In the genomic region with DNA sequence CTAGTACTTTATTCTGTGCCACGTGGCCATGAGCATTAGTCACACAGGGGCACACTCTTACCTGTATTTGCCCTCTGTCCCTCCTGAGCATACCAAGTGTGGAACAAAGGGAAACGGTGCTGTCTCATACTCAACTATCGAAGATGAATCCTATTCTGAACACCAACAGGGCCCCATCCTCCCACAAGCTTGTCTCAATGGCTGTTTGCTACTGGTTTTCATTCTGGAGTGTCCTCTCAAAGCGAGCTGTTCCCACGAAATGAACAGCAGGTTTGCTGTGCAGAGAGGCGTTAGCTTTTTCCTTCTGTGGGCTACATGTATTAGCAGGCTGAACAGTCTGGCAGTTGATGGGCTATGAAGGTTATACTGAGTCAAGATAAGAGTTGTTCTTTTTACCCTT, we compare ENCODE assay signal across 26 mouse cellular contexts. TPM values are rescaled to one million over a fixed set of nuclear protein-coding genes. Genes with fewer than 3 reads are reported as not detected.
DNase-seq lines count a peak whose midpoint lies in the region; ATAC-seq and TF ChIP-seq lines count a peak whose summit lies in the region.
"Had no signal": no experiment of that assay in that cellular context is flagged by ENCODE, and none has a peak within 500 bp of the region (broad histone marks: within the 10 kb centered on the region; RNA-seq: fewer than 3 reads in every experiment).

No protein-coding gene starts in this region.

- no peak overlapping the region for H3K9ac ChIP-seq in forebrain, embryonic 12.5 days
- H3K9ac ChIP-seq: forebrain, embryonic 15.5 days; liver, embryonic 15.5 days; lung, embryonic 15.5 days; midbrain, embryonic 15.5 days had no signal

- H3K27ac ChIP-seq in forebrain, embryonic 12.5 days: 0 out of 2 replicates have a peak overlapping the region, but pooled peaks have one; percentile 25
- no peak overlapping the region for H3K27ac ChIP-seq in forebrain, embryonic 10.5 days
- H3K27ac ChIP-seq: forebrain, embryonic 15.5 days; liver, embryonic 15.5 days; lung, embryonic 15.5 days; midbrain, embryonic 10.5 days; midbrain, embryonic 15.5 days had no signal

- H3K4me2 ChIP-seq in forebrain, embryonic 12.5 days: no peak overlapping the region
- H3K4me2 ChIP-seq in myocyte (ENCODE audit: low read depth): no peak overlapping the region
- H3K4me2 ChIP-seq: forebrain, embryonic 15.5 days; liver, embryonic 15.5 days; lung, embryonic 15.5 days; midbrain, embryonic 15.5 days had no signal

- H3K79me2 ChIP-seq in myocyte (ENCODE audit: control insufficient read depth, insufficient read depth): no peaks in the 10 kb centered on the region

- H3K4me3 ChIP-seq in forebrain, embryonic 12.5 days (replicated peaks): no peak overlapping the region
- H3K4me3 ChIP-seq in forebrain, embryonic 10.5 days: no peak overlapping the region
- H3K4me3 ChIP-seq in myocyte: no peak overlapping the region
- H3K4me3 ChIP-seq: forebrain, embryonic 15.5 days; liver, embryonic 15.5 days; lung, embryonic 15.5 days; midbrain, embryonic 10.5 days; midbrain, embryonic 15.5 days had no signal

- H3K36me3 ChIP-seq in forebrain, embryonic 12.5 days (replicated peaks): peaks cover 57% of the 10 kb centered on the region
- H3K36me3 ChIP-seq in forebrain, embryonic 10.5 days (replicated peaks): peaks cover 88% of the 10 kb centered on the region
- peaks cover 24% of the 10 kb centered on the region for H3K36me3 ChIP-seq in myocyte (ENCODE audit: control insufficient read depth, insufficient read depth)

- no peak overlapping the region for H3ac ChIP-seq in myocyte (ENCODE audit: control insufficient read depth, insufficient read length)

- H3K9me3 ChIP-seq in forebrain, embryonic 12.5 days: no peaks in the 10 kb centered on the region
- no peaks in the 10 kb centered on the region for H3K9me3 ChIP-seq in forebrain, embryonic 10.5 days
- H3K9me3 ChIP-seq: forebrain, embryonic 15.5 days; G1E; liver, embryonic 15.5 days; lung, embryonic 15.5 days; midbrain, embryonic 10.5 days; midbrain, embryonic 15.5 days had no signal

- no peak for TF ChIP-seq POLR2A in myocyte (IDR thresholded peaks at IDR 0.05; ENCODE audit: insufficient read length, low read depth)

- no peaks in the 10 kb centered on the region for H3K4me1 ChIP-seq in forebrain, embryonic 12.5 days
- no peaks in the 10 kb centered on the region for H3K4me1 ChIP-seq in forebrain, embryonic 10.5 days
- H3K4me1 ChIP-seq: forebrain, embryonic 15.5 days; liver, embryonic 15.5 days; lung, embryonic 15.5 days; midbrain, embryonic 10.5 days; midbrain, embryonic 15.5 days had no signal

- no peaks in the 10 kb centered on the region for H3K27me3 ChIP-seq in forebrain, embryonic 12.5 days
- H3K27me3 ChIP-seq in forebrain, embryonic 10.5 days (ENCODE audit: poor library complexity, severe bottlenecking): no peaks in the 10 kb centered on the region
- H3K27me3 ChIP-seq in myocyte (ENCODE audit: control insufficient read depth, insufficient read depth, insufficient read length): no peaks in the 10 kb centered on the region
- H3K27me3 ChIP-seq: forebrain, embryonic 15.5 days; liver, embryonic 15.5 days; lung, embryonic 15.5 days; midbrain, embryonic 15.5 days had no signal

- no peak for DNase-seq in forebrain, embryonic 10.5 days (ENCODE audit: extremely low spot score, low spot score)
- peak; percentile 43 for DNase-seq in layer of hippocampus, adult 11-12 months (ENCODE audit: low spot score)
- DNase-seq in layer of hippocampus, postnatal 25 days (ENCODE audit: extremely low spot score in 1 of 2, low spot score in 1 of 2): no peak
- DNase-seq in layer of hippocampus, adult 9-10 months (ENCODE audit: low spot score): peak; percentile 18
- no peak for DNase-seq in lung, adult 18-20 months
- DNase-seq in left cerebral cortex, adult 9 months (ENCODE audit: low spot score in 2 of 2): no peak
- DNase-seq: adrenal gland, postnatal 10 days; cerebellum, adult 11-12 months; cerebellum, postnatal 10 days; heart, postnatal 14 days; kidney, adult 9 months; kidney, postnatal 14 days; right cerebral cortex, postnatal 4 days; thymus, postnatal 14 days had no signal

- WGBS in forebrain, embryonic 12.5 days: 86% methylated on average over 6 of the region's 6 CpGs
- 86% methylated on average over 6 of the region's 6 CpGs for WGBS in forebrain, embryonic 10.5 days

- ATAC-seq in forebrain, embryonic 12.5 days (ENCODE audit: low FRiP score): no peak
- ATAC-seq: hindbrain, embryonic 16.5 days had no signal

TF ChIP-seq in myocyte, 11 proteins besides CTCF, POLR2A, EP300 and RAD21:
- TF ChIP-seq POLR2AphosphoS2 (IDR thresholded peaks at IDR 0.05; ENCODE audit: insufficient read length, low read depth) (peak; percentile 26), TCF3 (IDR thresholded peaks at IDR 0.05; ENCODE audit: insufficient read length, low read depth) (no peak)

RNA-seq across cellular contexts. Expression of gene Ccni, which starts 27.7 kb away (rescaled TPM):
- 189 and 191 TPM in 2 replicates for polyA plus RNA-seq in forebrain, embryonic 12.5 days (2016; fragmentation: Nextera tagmentation; extraction: Ambion mirVana)
- polyA plus RNA-seq in forebrain, embryonic 10.5 days (2016; fragmentation: Nextera tagmentation; extraction: Ambion mirVana): 107 and 108 TPM in 2 replicates
- total RNA-seq in layer of hippocampus, postnatal 25 days (2021): 100 to 1,000 TPM; 271 to 283 TPM
- polyA plus RNA-seq in myocyte (2012; fragmentation: generic; extraction: Trizol): 132 TPM

RNA-seq across cellular contexts. Expression of gene 2010109A12Rik, which starts 27.7 kb away (rescaled TPM):
- 2.1 and 2.6 TPM in 2 replicates for polyA plus RNA-seq in forebrain, embryonic 12.5 days (2016; fragmentation: Nextera tagmentation; extraction: Ambion mirVana)
- 1.1 and 1.6 TPM in 2 replicates for polyA plus RNA-seq in forebrain, embryonic 10.5 days (2016; fragmentation: Nextera tagmentation; extraction: Ambion mirVana)
- total RNA-seq in layer of hippocampus, postnatal 25 days (2021): 1 to 10 TPM in 1 of 2 experiments, under 1 TPM in 1; 0.49 to 2.6 TPM
- polyA plus RNA-seq in myocyte (2012; fragmentation: generic; extraction: Trizol): not detected
- total RNA-seq: gastrocnemius, adult 8-10 months had no signal
- polyA plus RNA-seq: cortical plate, adult 2 months; liver, adult 2 months had no signal

Comparison
In these comparisons a context has a peak if more than half of its experiments do, and no peak if none do; other contexts are left out.
1. DNase-seq: peak in layer of hippocampus, adult 11-12 months (single experiment) and layer of hippocampus, adult 9-10 months (single experiment); none in forebrain, embryonic 10.5 days (single experiment), layer of hippocampus, postnatal 25 days (0 of 2), lung, adult 18-20 months (0 of 2) and left cerebral cortex, adult 9 months (0 of 2).